Mouse (Mus musculus): ENCODE measurements around the gene Gm6902. TPM values are rescaled to one million over a fixed set of nuclear protein-coding genes. Genes with fewer than 3 reads are reported as not detected.

Gm6902 gene
- total RNA-seq (2023), result not detected

GRCm38 (mm10) chr7:23278800-23279199 lies at the start of gene Gm6902:
Gene Gm6902, minus strand, starts transcription at chr7:23278900.

GRCm38 (mm10) chr7:23300892-23301291 lies 22.2 kb upstream of the Gm6902 start, which contains the start of gene Nlrp4e:
Gene Nlrp4e, plus strand, starts transcription at chr7:23301192.

GRCm38 (mm10) chr7:23251582-23251981 lies 27.1 kb downstream of the Gm6902 start, which contains the start of gene Vmn1r166:
Gene Vmn1r166, minus strand, starts transcription at chr7:23251682.

Other genes with a start within 250 kb of the Gm6902 start
- gene Vmn1r163, start 223.4 kb downstream of the Gm6902 start, total RNA-seq (2023), result not detected
- gene Gm8720, start 211.4 kb downstream of the Gm6902 start, total RNA-seq (2023), result not detected
- gene Gm10662, start 134.4 kb downstream of the Gm6902 start, total RNA-seq (2023), result not detected
- not detected for gene Vmn1r165, start 61.6 kb downstream of the Gm6902 start, total RNA-seq (2023)
- gene Vmn1r166, start 27.2 kb downstream of the Gm6902 start, total RNA-seq (2023), result not detected
- gene Nlrp4e, start 22.3 kb upstream of the Gm6902 start, total RNA-seq (2023), result not detected
- gene Nlrp5, start 107.0 kb upstream of the Gm6902 start, total RNA-seq (2023), result not detected
- not detected for gene Vmn1r167, start 228.3 kb upstream of the Gm6902 start, total RNA-seq (2023)

Measured in T-cell, adult 66 days (primary cell).